Mouse (Mus musculus) neural tube, embryonic 13.5 days (tissue): ENCODE measurements around the gene Plekhg5. TPM values are rescaled to one million over a fixed set of nuclear protein-coding genes. Genes with fewer than 3 reads are reported as not detected.

Experiments
- ATAC-seq: fragments of 200-750 bp; cut with Nextera tagmentation; 2 replicates; pipeline ENCODE4 v1.8.0; 2017; ENCODE audit warnings: low read depth, mild to moderate bottlenecking, moderate TSS enrichment, moderate library complexity
- H3K27ac ChIP-seq: fragments of 300-500 bp; sonication (generic); replicated peaks from 2 replicates; pipeline ENCODE4 v1.5.1; 2015; ENCODE audit warnings: moderate library complexity, mild to moderate bottlenecking, inconsistent platforms
- H3K27me3 ChIP-seq: fragments of 300-500 bp; sonication (generic); 2 replicates; pipeline ENCODE4 v1.6.1; 2015; ENCODE audit warnings: mild to moderate bottlenecking, inconsistent platforms
- H3K36me3 ChIP-seq: fragments of 300-500 bp; sonication (generic); 2 replicates; pipeline ENCODE4 v1.6.1; 2015; ENCODE audit warnings: mild to moderate bottlenecking, inconsistent platforms
- H3K4me1 ChIP-seq: fragments of 300-500 bp; sonication (generic); replicated peaks from 2 replicates; pipeline ENCODE4 v1.6.1; 2015; ENCODE audit warnings: inconsistent platforms
- H3K4me2 ChIP-seq: fragments of 300-500 bp; sonication (generic); 2 replicates; pipeline ENCODE4 v1.6.1; 2015; ENCODE audit warnings: inconsistent platforms, mild to moderate bottlenecking, moderate library complexity
- H3K4me3 ChIP-seq: fragments of 300-500 bp; sonication (generic); 2 replicates; pipeline ENCODE4 v1.5.1; 2015; ENCODE audit warnings: mild to moderate bottlenecking, inconsistent platforms
- H3K9ac ChIP-seq: fragments of 300-500 bp; sonication (generic); 2 replicates; pipeline ENCODE4 v1.6.1; 2015; ENCODE audit warnings: moderate library complexity, mild to moderate bottlenecking, inconsistent platforms
- H3K9me3 ChIP-seq: fragments of 300-500 bp; sonication (generic); 2 replicates; pipeline ENCODE4 v1.6.1; 2016; ENCODE audit warnings: inconsistent platforms
- whole genome bisulfite sequencing: fragments of 180-500 bp; shearing (Covaris S2); methylation state at CpG from one replicate; pipeline ENCODE4 v1.1.7; 2015; 5-methylcytosine and 5-hydroxymethylcytosine counted together
- polyA plus RNA-seq: library from polyadenylated mRNA; unstranded; fragments of >200 nt; fragmentation: Nextera tagmentation; extraction: Ambion mirVana; gene quantifications from 2 replicates; pipeline ENCODE4 v1.2.1, GENCODE M21; 2015

The Plekhg5 gene
- polyA plus RNA-seq, 1 experiment from 2014 or later: 9.9 TPM

DNA sequence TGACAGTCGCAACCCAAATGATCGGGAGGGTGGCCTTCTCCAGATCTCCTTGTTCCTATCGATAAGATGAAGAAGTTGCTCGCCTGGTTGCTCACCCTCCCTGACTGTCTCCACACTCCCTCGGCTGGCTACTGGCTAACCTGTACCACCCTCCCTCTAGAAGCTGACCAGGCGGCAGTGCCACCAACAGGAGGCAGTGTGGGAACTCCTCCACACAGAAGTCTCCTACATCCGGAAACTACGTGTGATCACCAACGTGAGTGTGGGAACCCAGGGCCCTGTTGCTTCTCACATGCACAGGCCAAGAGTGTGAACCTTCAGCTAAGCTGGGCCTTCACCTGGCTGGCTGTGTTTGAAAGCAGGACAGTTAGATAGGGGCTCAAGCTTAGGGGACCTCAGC lies 34.4 kb downstream of the Plekhg5 start:
- Histone ChIP-seq H3K27me3 (peaks cover 10% of the 10 kb centered on the region), H3K4me1 (peaks cover 22% of the 10 kb centered on the region), H3K36me3 (peaks cover 44% of the 10 kb centered on the region), H3K27ac (no peak overlapping the region), H3K9me3 (no peaks in the 10 kb centered on the region), H3K4me3 (0 out of 2 replicates have a peak overlapping the region, but pooled peaks have one; percentile 36), H3K4me2 (no peak overlapping the region), H3K9ac (no peak overlapping the region)
- WGBS: 58% methylated on average over 9 of the region's 9 CpGs
- ATAC-seq: no peak

DNA sequence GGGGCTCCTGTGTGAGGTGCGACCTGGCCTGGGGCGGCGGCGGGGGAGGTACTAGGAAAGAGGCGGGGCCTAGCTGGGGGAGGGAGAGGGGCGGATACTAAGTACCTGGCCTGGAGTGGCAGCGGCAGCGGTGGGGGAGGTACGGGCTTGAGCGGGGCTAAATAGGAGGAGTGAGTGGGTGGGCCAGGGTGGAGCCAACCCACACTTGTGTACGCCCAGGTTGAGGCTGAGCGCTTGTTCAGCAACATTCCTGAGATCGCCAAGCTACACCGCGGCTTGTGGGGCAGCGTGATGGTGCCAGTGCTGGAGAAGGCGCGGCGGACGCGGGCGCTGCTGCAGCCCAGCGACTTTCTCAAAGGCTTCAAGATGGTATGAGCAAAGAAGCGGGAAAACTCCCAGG lies 35.2 kb downstream of the Plekhg5 start:
- Histone ChIP-seq H3K9me3 (no peaks in the 10 kb centered on the region), H3K9ac (peak overlapping the region; percentile 60), H3K36me3 (peaks cover 44% of the 10 kb centered on the region), H3K4me1 (peaks cover 22% of the 10 kb centered on the region), H3K4me2 (peak overlapping the region; percentile 68), H3K27ac (peak overlapping the region; percentile 46), H3K4me3 (peak overlapping the region; percentile 36), H3K27me3 (peaks cover 10% of the 10 kb centered on the region)
- ATAC-seq: peak; percentile 63
- 6% methylated on average over 24 of the region's 24 CpGs for WGBS

DNA sequence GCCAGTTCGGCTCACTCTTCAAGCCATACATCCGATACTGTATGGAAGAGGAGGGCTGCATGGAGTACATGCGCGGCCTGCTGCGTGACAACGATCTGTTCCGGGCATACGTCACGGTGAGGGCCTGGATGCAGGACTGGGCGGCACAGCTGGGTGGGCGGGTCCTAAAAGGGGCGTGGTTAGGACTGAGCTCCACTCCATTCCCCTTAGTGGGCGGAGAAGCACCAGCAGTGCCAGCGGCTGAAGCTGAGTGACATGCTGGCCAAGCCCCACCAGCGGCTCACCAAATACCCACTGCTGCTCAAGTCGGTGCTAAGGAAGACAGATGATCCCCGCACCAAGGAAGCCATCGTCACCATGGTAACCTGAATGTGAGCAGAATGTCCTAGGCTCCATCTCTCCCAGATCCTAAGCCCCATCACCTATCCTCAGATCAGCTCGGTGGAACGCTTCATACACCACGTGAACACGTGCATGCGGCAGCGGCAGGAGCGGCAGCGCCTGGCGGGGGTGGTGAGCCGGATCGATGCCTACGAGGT lies 35.7 kb downstream of the Plekhg5 start:
- peaks cover 11% of the 10 kb centered on the region for H3K27me3 ChIP-seq
- H3K9me3 ChIP-seq: no peaks in the 10 kb centered on the region
- WGBS: 5% methylated on average over 30 of the region's 30 CpGs
- H3K36me3 ChIP-seq: peaks cover 44% of the 10 kb centered on the region
- H3K4me1 ChIP-seq: peaks cover 22% of the 10 kb centered on the region
- H3K4me2 ChIP-seq: peak overlapping the region; percentile 68
- peak overlapping the region; percentile 46 for H3K27ac ChIP-seq
- H3K4me3 ChIP-seq: peak overlapping the region; percentile 36
- ATAC-seq: peak; percentile 96
- H3K9ac ChIP-seq: peak overlapping the region; percentile 60

DNA sequence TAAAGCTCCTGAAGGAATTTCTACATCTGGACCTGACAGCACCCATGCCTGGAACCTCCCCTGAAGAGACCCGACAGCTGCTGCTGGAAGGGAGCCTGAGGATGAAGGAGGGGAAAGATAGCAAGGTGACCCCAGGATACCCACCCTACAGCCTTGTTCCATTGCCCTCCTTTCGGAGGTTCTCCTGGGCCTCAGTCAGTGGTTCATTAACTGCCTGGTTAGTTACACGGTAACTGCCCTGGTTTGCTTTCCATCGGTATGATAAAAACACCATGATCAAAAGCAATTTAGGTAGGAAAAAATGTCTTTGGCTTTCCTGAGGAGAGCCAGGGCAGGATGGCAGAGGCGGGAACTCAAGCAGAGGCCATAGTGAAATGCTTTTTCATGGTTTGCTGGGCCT lies 36.4 kb downstream of the Plekhg5 start:
- Histone ChIP-seq H3K36me3 (peaks cover 44% of the 10 kb centered on the region), H3K4me1 (peaks cover 22% of the 10 kb centered on the region), H3K27ac (no peak overlapping the region), H3K4me3 (peak overlapping the region; percentile 36; the same call in 1 of the 2 replicates), H3K9me3 (no peaks in the 10 kb centered on the region), H3K27me3 (peaks cover 17% of the 10 kb centered on the region), H3K4me2 (peak overlapping the region; percentile 68), H3K9ac (peak overlapping the region; percentile 60; the same call in 1 of the 2 replicates)
- 81% methylated on average over 5 of the region's 5 CpGs for WGBS
- 0 out of 2 replicates have a peak, but pooled peaks have one; percentile 6 for ATAC-seq

DNA sequence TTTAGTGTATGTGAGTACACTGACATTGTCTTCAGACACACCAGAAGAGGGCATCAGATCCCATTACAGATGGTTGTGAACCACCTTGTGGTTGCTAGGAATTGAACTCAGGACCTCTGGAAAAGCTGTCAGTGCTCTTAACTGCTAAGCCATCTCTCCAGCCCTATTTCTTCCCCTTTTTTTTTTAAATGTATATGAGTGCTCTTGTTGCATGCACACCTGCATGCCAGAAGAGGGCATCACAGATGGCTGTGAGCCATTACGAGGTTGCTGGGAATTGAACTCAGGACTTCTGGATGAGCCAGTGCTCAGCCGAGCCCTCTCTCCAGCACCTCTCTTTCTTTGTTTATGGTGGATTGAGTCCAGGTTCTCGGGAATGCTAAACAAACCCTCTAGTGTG lies 37.2 kb downstream of the Plekhg5 start:
- WGBS: 84% methylated on average over 3 of the region's 3 CpGs
- Histone ChIP-seq H3K4me2 (no peak overlapping the region), H3K36me3 (peaks cover 44% of the 10 kb centered on the region), H3K27ac (no peak overlapping the region), H3K4me3 (no peak overlapping the region), H3K9me3 (no peaks in the 10 kb centered on the region), H3K4me1 (peaks cover 22% of the 10 kb centered on the region), H3K27me3 (peaks cover 26% of the 10 kb centered on the region), H3K9ac (no peak overlapping the region)
- no peak for ATAC-seq

DNA sequence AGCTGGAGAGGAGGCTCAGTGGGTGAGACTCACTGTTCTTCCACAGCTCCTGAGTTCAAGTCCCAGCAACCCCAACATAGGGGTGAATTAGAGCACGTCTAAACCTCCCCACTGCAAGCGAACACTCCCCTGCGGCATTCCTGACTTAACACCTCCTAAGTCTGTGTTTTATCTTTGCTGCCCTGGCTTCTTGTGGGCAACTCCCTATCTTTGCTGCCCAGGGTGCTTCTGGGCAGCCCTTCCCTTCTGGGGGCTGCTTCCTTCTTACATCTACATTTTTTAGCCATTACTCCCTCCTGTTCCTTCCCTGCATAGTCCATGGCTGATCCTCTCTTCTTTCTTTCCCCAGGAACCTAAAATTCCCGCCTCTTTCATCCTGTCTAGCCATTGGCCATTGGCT lies 38.4 kb downstream of the Plekhg5 start:
- no peak overlapping the region for H3K9ac ChIP-seq
- peaks cover 37% of the 10 kb centered on the region for H3K27me3 ChIP-seq
- H3K27ac ChIP-seq: no peak overlapping the region
- WGBS: 85% methylated on average over 4 of the region's 4 CpGs
- no peaks in the 10 kb centered on the region for H3K9me3 ChIP-seq
- no peak overlapping the region for H3K4me2 ChIP-seq
- no peak for ATAC-seq
- H3K36me3 ChIP-seq: peaks cover 50% of the 10 kb centered on the region
- no peak overlapping the region for H3K4me3 ChIP-seq
- H3K4me1 ChIP-seq: peaks cover 28% of the 10 kb centered on the region

DNA sequence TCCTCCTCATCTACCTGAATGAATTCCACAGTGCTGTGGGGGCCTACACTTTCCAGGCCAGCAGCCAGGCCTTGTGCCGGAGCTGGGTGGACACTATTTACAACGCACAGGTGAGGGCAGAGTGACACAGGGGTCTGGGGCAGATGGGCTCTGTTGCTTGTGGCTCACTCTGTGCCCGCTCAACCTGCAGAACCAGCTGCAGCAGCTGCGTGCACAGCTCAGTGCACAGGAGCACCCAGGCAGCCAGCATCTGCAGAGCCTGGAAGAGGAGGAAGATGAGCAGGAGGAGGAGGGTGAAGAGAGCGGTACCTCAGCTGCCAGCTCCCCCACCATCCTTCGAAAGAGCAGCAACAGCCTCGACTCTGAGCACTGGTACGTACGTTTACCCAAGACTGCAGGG lies 40.0 kb downstream of the Plekhg5 start:
- Histone ChIP-seq H3K27me3 (peaks cover 47% of the 10 kb centered on the region), H3K9ac (no peak overlapping the region), H3K9me3 (no peaks in the 10 kb centered on the region), H3K4me3 (no peak overlapping the region), H3K4me1 (peaks cover 32% of the 10 kb centered on the region), H3K4me2 (no peak overlapping the region), H3K36me3 (peaks cover 45% of the 10 kb centered on the region), H3K27ac (no peak overlapping the region)
- WGBS: 88% methylated on average over 9 of the region's 9 CpGs
- no peak for ATAC-seq

- no peak for ATAC-seq
- WGBS: 65% methylated on average over 16 of the region's 16 CpGs
These were observed 41.8 kb downstream of the Plekhg5 start for GRCm38 (mm10) chr4:152114080-152114479.

DNA sequence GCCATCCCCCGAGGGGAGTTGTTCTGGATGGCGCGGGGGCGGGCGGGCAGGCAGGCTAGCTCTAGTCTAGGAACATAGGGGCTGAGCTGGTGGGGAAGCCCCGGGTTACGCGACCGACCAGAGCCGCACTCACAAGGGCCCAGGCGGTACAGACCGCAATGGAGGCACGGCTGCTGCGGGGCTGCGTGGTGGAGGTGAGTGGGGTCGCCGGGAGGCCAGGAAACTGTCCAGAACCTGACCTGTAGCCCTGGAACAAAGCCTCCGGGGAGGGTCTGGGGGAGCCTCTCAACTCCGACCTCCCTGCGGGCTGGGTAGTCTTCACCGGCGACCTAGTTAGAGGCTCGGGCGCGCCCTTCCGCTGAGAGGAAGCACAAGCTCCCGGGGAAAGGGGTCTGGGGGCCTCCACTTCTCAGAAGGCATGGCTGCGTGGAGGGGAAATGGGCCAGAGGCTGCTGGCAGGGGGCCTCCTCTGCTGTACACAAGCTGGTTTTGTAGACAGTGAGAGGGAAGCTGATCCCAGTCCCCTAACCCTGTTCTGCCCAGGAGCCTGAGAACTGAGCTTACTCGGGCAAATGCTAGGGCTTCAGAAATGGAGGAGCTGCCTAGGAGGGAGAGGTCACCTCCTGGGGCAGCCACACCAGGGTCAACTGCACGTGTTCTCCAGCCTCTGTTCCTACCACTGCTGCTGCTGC lies 43.8 kb downstream of the Plekhg5 start, which contains the start of gene Tnfrsf25:
Gene Tnfrsf25, plus strand, starts transcription at position 14 of the 692 bp plus-strand sequence.
- H3K9ac ChIP-seq: peak within 1 kb of the TSS; percentile 34; the same call in 1 of the 2 replicates
- H3K4me3 ChIP-seq: no peak within 1 kb of the TSS

More at GRCm38 (mm10) chr4:152114080-152114479, 41.8 kb downstream of the Plekhg5 start:
- no peak overlapping the region for H3K4me2 ChIP-seq
- H3K36me3 ChIP-seq: peaks cover 41% of the 10 kb centered on the region
- H3K27ac ChIP-seq: no peak overlapping the region
- no peak overlapping the region for H3K4me3 ChIP-seq
- peaks cover 15% of the 10 kb centered on the region for H3K4me1 ChIP-seq
- no peaks in the 10 kb centered on the region for H3K9me3 ChIP-seq
- peaks cover 61% of the 10 kb centered on the region for H3K27me3 ChIP-seq
- H3K9ac ChIP-seq: no peak overlapping the region

DNA sequence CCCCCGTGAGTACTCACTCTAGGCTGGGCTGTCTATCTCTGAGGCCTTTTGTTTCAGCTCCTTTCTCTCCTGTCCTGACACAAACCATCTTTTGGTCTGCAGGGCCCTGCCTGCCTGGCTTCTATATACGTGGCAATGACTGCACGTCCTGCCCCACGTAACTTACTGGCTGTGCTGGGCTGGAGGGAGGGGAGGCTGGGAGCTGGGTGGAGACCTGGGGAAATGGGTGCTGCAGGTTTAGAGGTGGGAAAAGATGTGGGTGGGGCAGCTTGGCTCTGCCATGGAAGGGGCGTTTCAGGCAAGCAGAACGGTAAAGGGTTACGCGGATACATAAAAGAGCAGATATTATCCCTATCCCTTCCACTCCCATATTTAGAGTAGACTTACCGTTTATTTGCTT lies 45.2 kb downstream of the Plekhg5 start:
- Histone ChIP-seq H3K4me1 (peaks cover 36% of the 10 kb centered on the region), H3K27me3 (peaks cover 95% of the 10 kb centered on the region), H3K4me3 (no peak overlapping the region), H3K36me3 (peaks cover 25% of the 10 kb centered on the region), H3K27ac (no peak overlapping the region), H3K9me3 (no peaks in the 10 kb centered on the region), H3K9ac (no peak overlapping the region), H3K4me2 (no peak overlapping the region)
- 70% methylated on average over 9 of the region's 9 CpGs for WGBS
- ATAC-seq: no peak

More for the DNA sequence above, 43.8 kb downstream of the Plekhg5 start, which contains the start of gene Tnfrsf25:
- H3K27me3 ChIP-seq: peaks cover 81% of the 10 kb centered on the region
- no peaks in the 10 kb centered on the region for H3K9me3 ChIP-seq
- H3K4me2 ChIP-seq: peak within 1 kb of the TSS; percentile 22; the same call in 1 of the 2 replicates
- 1% methylated on average over 30 of the region's 30 CpGs for WGBS
- H3K4me1 ChIP-seq: peaks cover 31% of the 10 kb centered on the region
- peaks cover 35% of the 10 kb centered on the region for H3K36me3 ChIP-seq
- 0 out of 2 replicates have a peak, but pooled peaks have one; percentile 14 for ATAC-seq
- no peak within 1 kb of the TSS for H3K27ac ChIP-seq

DNA sequence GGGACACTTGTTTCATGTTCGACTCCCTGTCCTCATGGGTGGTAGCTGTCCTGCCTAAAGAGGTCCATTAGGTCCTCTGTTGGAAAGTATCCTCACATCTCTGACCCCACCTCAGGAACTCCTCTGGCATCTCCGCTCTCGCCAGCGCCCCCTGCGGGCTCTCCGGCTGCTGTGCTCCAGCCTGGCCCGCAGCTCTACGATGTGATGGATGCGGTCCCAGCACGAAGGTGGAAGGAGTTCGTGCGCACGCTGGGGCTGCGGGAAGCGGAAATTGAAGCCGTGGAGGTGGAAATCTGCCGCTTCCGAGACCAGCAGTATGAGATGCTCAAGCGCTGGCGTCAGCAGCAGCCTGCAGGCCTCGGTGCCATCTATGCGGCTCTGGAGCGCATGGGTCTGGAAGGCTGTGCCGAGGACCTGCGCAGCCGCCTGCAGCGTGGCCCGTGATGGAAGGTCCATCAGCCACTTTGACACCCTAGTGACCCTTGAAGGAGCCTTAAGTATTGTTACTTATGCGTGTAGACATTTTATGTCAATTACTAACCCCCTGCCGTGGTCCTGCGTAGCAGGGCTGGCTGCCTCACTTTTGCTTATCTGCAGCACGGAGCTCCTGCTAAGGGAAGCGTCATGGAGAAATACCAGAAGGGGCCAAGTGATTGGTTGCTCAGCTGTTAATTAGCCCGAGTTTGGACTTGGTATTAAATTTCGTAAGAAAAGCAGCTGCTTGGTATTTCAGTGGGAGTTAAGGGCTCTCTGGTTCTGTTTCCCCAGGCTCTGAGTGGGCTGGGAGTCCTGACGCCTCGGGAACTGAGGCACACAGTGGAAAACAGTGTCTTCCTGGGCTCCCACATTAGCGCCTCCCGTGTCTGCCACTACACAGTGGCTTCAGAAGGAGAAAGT lies 47.3 kb downstream of the Plekhg5 start:
- peaks cover 100% of the 10 kb centered on the region for H3K27me3 ChIP-seq
- no peak overlapping the region for H3K27ac ChIP-seq
- peaks cover 36% of the 10 kb centered on the region for H3K4me1 ChIP-seq
- 0 out of 2 replicates have a peak overlapping the region, but pooled peaks have one; percentile 9 for H3K4me3 ChIP-seq
- H3K9me3 ChIP-seq: no peaks in the 10 kb centered on the region
- H3K9ac ChIP-seq: 0 out of 2 replicates have a peak overlapping the region, but pooled peaks have one; percentile 14
- H3K36me3 ChIP-seq: peaks cover 5% of the 10 kb centered on the region; the same call in 1 of the 2 replicates
- WGBS: 6% methylated on average over 39 of the region's 39 CpGs
- peak overlapping the region; percentile 36 for H3K4me2 ChIP-seq
- ATAC-seq: peak; percentile 19; the same call in 1 of the 2 replicates
